Mouse (Mus musculus): ENCODE results near the gene Slc35f1. TPM values are rescaled to one million over a fixed set of nuclear protein-coding genes. Genes with fewer than 3 reads are reported as not detected.

The Slc35f1 gene
- polyA plus RNA-seq, 2 experiments from 2014 or later: not detected

- ATAC-seq: no peak
These were observed 424.7 kb downstream of the Slc35f1 start for GRCm38 (mm10) chr10:53115028-53115427.

- no peak for ATAC-seq
These were observed 425.5 kb downstream of the Slc35f1 start for GRCm38 (mm10) chr10:53115673-53116398.

GRCm38 (mm10) chr10:53120608-53121007, 430.3 kb downstream of the Slc35f1 start:
- no peak for ATAC-seq

GRCm38 (mm10) chr10:53124365-53124764, 434.0 kb downstream of the Slc35f1 start:
- no peak for ATAC-seq

- no peak for ATAC-seq
These were observed 442.4 kb downstream of the Slc35f1 start for GRCm38 (mm10) chr10:53132707-53133106.

GRCm38 (mm10) chr10:53150321-53150720, 460.0 kb downstream of the Slc35f1 start:
- ATAC-seq: no peak

- ATAC-seq: no peak
These were observed 460.6 kb downstream of the Slc35f1 start for GRCm38 (mm10) chr10:53150916-53151315.

- ATAC-seq: no peak
These were observed 466.0 kb downstream of the Slc35f1 start for GRCm38 (mm10) chr10:53156374-53156773.

GRCm38 (mm10) chr10:53157740-53158139, 467.4 kb downstream of the Slc35f1 start:
- ATAC-seq: no peak

Measured in CD4-positive, CD25-positive, alpha-beta regulatory T cell, adult 4 months (primary cell).